Mouse (Mus musculus): Measurements from ENCODE around the gene Stn1. TPM values are rescaled to one million over a fixed set of nuclear protein-coding genes. Genes with fewer than 3 reads are reported as not detected.

Stn1 gene
- total RNA-seq (2023), result 10 to 100 TPM; 35.3 to 48.1 TPM

DNA sequence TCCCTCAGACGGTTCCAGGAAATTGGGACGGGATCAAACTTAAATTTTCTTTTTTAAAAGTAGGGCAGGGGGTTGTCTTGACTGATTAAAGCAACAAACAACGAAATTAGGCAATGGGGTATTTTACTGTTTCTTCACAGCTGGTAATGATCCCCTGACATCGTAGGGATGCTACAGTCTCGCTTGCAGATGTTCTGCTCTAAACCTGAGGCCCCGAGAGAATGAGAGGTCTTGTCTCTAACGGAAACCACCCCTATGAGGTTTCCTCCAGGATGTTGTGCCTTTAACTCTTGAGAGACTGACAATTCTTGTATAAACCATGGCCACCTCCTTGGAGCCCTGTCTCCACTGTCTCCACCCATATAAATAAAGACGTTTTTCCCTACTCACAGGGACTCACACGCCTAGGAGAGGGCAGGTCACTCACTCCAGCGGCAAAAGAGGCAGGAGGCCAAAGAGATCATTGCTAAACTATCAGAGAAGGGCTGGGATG, at the start of gene Stn1:
Gene Stn1 (minus strand): TSS at position 208 of the 493 bp plus-strand sequence.

DNA sequence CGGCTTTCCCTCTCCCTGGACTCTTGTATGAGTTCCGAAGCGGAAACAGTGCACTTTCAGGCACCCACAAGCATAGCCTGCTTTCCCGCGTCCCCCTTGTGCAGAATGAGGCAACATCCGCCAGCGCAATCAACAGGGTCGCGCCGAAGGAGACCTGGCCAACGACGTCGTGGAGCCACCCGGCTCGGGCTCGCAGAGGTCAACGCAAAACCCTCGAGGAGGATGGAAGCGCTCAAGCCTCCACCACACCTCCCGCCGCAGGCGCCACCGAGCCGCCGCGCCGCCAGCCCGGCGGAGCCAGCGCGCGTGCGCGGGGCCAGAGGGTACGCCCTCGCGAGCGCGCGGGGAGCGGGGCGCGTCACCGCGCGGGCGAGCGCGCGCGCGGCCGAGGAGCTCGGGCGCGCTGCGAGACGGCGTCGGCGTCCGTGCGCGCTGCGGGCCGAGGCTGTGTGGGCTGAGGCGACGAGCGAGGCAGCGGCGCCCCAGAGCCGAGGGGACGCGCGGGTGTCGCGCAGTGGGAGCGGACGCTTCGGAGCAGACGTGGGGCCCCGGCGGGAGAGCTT, 42.0 kb upstream of the Stn1 start, which contains the start of gene Slk:
Gene Slk (plus strand): TSS at position 454 of the 563 bp plus-strand sequence.

DNA sequence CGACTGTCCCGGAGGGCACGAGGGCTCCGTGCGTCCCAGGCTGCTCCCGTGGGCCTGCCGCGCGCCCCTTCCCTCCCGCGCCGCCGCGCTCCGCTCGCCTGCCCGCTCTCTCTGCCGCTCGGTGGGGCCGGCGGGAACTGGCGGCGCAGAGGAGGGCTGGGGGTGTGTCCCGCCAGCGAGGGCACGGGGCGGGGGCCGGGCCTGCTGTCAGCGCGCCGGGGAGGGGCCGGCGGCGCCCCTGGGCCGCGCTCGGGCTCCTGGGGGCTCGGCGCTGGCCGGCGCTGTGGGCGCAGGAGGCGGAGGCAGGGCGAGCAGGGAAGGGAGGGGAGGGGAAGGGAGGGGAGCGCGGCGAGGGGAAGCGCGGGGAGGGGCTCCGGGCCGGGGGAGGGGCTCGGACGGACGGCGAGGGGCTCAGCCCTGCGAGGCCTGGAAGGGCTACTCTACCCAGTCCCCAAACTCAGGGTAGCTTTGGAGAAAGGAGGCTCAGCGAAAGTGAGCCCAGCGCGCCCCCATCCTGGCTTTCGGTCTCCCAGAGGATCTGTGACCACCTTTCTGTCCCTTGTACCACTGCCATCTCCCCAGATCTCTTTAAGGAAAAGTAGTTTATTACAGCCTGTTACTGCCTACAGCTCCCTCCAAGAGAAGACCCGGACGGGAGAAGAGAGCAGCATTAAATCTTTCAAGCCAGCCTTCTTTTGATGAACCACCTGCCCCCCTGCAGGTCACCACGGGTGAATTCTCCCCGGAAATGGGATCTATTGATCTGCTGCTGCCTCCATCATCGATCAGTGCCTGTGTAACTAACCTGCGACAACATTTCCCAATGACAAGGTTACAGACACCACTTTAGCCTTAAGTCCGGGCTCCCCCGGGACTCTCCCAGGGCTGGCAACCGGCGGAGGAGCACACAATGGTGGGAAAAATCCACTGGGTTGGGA, 72.7 kb downstream of the Stn1 start, which contains the start of gene Sh3pxd2a:
Gene Sh3pxd2a (minus strand): TSS at position 98 of the 938 bp plus-strand sequence.

Other genes starting within 250 kb of the Stn1 start
- 10 to 100 TPM; 19.8 to 20.7 TPM for gene Sh3pxd2a, start 73.1 kb downstream of the Stn1 start, total RNA-seq (2023)
- gene Slk, start 42.2 kb upstream of the Stn1 start, total RNA-seq (2023), result 10 to 100 TPM; 60.3 to 63.4 TPM
- not detected for gene Col17a1, start 154.6 kb upstream of the Stn1 start, total RNA-seq (2023)
- 10 to 100 TPM; 71.4 to 72.0 TPM for gene Sfr1, start 194.2 kb upstream of the Stn1 start, total RNA-seq (2023)